Mouse (Mus musculus) forebrain, embryonic 12.5 days (tissue): ENCODE measurements around the gene Arhgef3. TPM values are rescaled to one million over a fixed set of nuclear protein-coding genes. Genes with fewer than 3 reads are reported as not detected.

ENCODE experiments used
- ATAC-seq: fragments of 200-750 bp; cut with Nextera tagmentation; 2 replicates; pipeline ENCODE4 v1.8.0; 2017; ENCODE audit warnings: moderate TSS enrichment; ENCODE audit not compliant: low FRiP score
- H3K27ac ChIP-seq: fragments of 300-500 bp; sonication (generic); 2 replicates; pipeline ENCODE4 v1.5.1; 2016; ENCODE audit warnings: mild to moderate bottlenecking
- H3K27me3 ChIP-seq: fragments of 300-500 bp; sonication (generic); 2 replicates; pipeline ENCODE4 v1.6.1; 2016; ENCODE audit warnings: mild to moderate bottlenecking
- H3K36me3 ChIP-seq: fragments of 300-500 bp; sonication (generic); replicated peaks from 2 replicates; pipeline ENCODE4 v1.6.1; 2016; ENCODE audit warnings: mild to moderate bottlenecking
- H3K4me1 ChIP-seq: fragments of 300-500 bp; sonication (generic); 2 replicates; pipeline ENCODE4 v1.6.1; 2016
- H3K4me2 ChIP-seq: fragments of 300-500 bp; sonication (generic); 2 replicates; pipeline ENCODE4 v1.6.1; 2016; ENCODE audit warnings: mild to moderate bottlenecking, moderate library complexity
- H3K4me3 ChIP-seq: fragments of 300-500 bp; sonication (generic); replicated peaks from 2 replicates; pipeline ENCODE4 v1.5.1; 2016; ENCODE audit warnings: mild to moderate bottlenecking
- H3K9ac ChIP-seq: fragments of 300-500 bp; sonication (generic); 2 replicates; pipeline ENCODE4 v1.6.1; 2016; ENCODE audit warnings: mild to moderate bottlenecking
- H3K9me3 ChIP-seq: fragments of 300-500 bp; sonication (generic); 2 replicates; pipeline ENCODE4 v1.6.1; 2016
- WGBS: fragments of 180-500 bp; shearing (Covaris S2); methylation state at CpG from one replicate; pipeline ENCODE4 v1.1.7; 2016; 5-methylcytosine and 5-hydroxymethylcytosine counted together
- polyA plus RNA-seq: library from polyadenylated mRNA; unstranded; fragments of >200 nt; fragmentation: Nextera tagmentation; extraction: Ambion mirVana; gene quantifications from 2 replicates; pipeline ENCODE4 v1.2.1, GENCODE M21; 2016

Gene Arhgef3
- polyA plus RNA-seq, 1 experiment from 2014 or later: 2.4 TPM

DNA sequence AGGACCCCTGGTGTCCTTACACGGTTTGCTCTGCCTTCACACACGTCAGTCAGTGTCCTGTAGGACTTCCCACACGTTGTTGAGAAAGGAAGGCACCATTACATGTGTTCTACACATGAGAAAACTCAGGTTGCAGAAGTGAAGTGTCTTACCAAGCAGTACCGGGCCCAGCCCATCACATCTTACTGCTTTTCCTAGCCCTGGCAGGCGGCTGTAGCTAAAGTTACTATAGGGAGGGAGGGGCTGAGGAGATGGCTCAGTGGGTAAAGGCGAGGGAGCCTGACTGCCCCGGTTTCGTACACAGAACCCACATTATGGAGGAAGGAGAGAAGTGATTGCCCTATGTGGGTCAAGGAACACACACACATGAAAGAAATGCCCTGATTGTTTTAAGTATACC lies 116.8 kb downstream of the Arhgef3 start:
- WGBS: 88% methylated on average over 8 of the region's 8 CpGs
- no peak overlapping the region for H3K4me3 ChIP-seq
- no peak for ATAC-seq

DNA sequence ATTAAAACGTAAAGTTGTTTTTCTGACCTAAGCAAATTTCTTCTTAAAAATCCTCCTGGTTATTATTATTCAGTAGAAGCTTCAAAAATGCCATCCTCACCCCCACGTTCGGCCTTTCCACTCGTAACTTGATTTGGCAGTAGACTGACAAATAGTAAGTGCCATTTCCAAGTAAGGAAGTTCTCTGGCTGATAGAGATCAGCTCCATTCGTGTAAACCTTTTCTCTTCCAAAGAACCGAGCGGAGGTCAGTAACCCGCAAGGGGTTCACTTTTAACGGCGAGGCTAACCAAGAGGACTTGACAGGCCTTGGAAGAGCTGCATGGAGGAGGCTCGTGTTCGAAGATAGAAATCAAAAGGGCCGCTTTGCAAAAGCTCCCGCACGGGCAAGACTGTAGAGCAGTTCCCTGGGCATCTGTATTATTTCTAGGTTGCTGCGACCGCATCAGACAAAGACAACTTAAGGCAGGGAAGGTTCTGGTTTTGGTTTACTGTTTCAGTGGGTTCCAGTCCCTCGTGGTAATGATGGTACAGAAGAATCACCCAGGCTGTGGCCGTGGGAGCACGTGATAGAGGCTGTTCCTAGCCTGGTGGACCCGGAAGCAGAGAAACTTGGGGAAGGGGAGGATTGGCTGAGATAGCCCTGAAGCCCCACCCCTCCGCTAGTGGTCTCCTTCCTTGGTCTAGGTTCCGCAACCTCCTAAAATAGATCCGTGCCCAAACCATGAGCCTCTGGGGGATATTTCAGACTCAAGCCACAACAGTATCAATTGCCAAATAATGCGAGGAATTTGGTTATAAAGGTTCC lies 117.5 kb downstream of the Arhgef3 start:
- 90% methylated on average over 25 of the region's 25 CpGs for whole genome bisulfite sequencing
- H3K27me3 ChIP-seq: no peaks in the 10 kb centered on the region
- no peak overlapping the region for H3K4me2 ChIP-seq
- H3K36me3 ChIP-seq: no peaks in the 10 kb centered on the region
- ATAC-seq: no peak
- H3K9me3 ChIP-seq: no peaks in the 10 kb centered on the region
- no peak overlapping the region for H3K27ac ChIP-seq
- H3K4me3 ChIP-seq: no peak overlapping the region
- no peak overlapping the region for H3K9ac ChIP-seq
- peaks cover 16% of the 10 kb centered on the region for H3K4me1 ChIP-seq

More for the DNA sequence above, 116.8 kb downstream of the Arhgef3 start:
- Histone ChIP-seq H3K36me3 (no peaks in the 10 kb centered on the region), H3K9ac (no peak overlapping the region), H3K27ac (no peak overlapping the region), H3K4me1 (peaks cover 16% of the 10 kb centered on the region), H3K9me3 (no peaks in the 10 kb centered on the region), H3K4me2 (no peak overlapping the region), H3K27me3 (no peaks in the 10 kb centered on the region)

DNA sequence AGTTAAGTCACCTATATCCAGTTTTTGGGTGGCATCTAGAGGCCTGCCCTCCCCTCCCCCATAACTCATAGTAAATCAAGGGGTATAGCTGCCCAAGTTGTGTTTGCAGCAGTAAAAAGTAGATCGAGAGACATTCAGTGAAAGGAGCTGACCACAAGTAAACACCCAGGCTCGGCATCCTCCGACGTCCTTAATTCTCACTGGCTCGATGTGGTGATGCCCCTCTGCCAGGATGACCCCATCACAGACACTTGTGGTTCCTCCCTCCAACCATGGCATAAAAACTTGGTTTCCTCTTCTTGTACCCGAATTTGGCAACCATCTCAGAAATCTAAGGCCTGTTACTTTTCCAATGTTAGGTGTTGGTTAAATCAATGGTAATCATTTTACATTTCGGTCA lies 118.4 kb downstream of the Arhgef3 start:
- no peak overlapping the region for H3K4me3 ChIP-seq
- H3K36me3 ChIP-seq: no peaks in the 10 kb centered on the region
- no peak overlapping the region for H3K9ac ChIP-seq
- no peaks in the 10 kb centered on the region for H3K9me3 ChIP-seq
- no peaks in the 10 kb centered on the region for H3K27me3 ChIP-seq
- 93% methylated on average over 7 of the region's 7 CpGs for WGBS
- ATAC-seq: no peak
- H3K4me2 ChIP-seq: no peak overlapping the region
- H3K4me1 ChIP-seq: peaks cover 16% of the 10 kb centered on the region
- H3K27ac ChIP-seq: no peak overlapping the region

DNA sequence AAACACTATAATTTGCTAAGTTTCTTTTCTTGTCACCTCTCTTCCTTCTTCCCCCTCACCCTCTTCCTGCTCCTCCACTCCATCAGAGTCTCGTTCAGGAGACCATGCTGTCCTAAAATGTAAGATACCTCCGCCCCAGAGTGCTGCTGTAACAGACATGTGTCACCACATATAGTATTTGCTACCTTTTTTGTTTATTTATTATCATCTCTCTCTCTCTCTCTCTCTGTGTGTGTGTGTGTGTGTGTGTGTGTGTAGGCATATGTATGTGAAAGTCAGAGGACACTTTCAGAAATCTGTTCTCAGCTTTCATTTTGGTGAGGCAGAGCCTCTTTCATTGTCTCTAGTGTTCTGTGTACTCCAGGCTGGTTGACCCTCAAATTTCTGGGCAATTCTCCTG lies 119.0 kb downstream of the Arhgef3 start:
- Histone ChIP-seq H3K4me3 (no peak overlapping the region), H3K27ac (no peak overlapping the region), H3K9me3 (no peaks in the 10 kb centered on the region), H3K27me3 (no peaks in the 10 kb centered on the region), H3K36me3 (no peaks in the 10 kb centered on the region), H3K4me2 (no peak overlapping the region), H3K9ac (no peak overlapping the region), H3K4me1 (peaks cover 16% of the 10 kb centered on the region)
- ATAC-seq: no peak
- 94% methylated on average over 2 of the region's 2 CpGs for WGBS

DNA sequence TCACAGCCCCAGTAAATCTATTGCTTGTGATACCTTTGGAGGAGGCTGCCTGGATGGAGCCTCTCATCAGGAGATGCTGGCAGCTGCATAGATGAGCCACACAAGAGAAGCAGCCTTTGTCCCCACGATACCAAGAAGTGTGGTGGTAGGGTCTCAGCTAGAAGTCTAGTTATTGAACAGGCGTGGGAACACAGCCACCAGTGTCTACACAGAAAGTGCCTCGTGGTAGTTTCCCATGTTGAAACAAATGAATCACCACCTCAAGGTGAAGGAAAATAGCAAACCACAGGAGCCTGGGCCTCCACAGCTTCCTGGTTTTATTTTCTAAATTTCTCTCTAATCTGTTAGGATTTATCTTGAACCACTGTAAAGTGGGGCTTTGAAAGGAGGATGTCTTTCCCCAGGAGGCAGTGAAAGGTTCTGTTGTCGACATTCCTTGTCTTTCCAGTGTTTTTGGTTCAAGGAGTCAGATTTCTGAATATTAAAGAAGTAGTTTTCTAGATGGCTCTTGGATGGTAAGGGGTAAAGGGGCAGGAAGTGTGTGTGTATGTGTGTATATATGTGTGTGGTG lies 119.7 kb downstream of the Arhgef3 start:
- Histone ChIP-seq H3K9ac (no peak overlapping the region; the same call in 1 of the 2 replicates), H3K4me1 (peaks cover 16% of the 10 kb centered on the region), H3K4me2 (no peak overlapping the region), H3K36me3 (no peaks in the 10 kb centered on the region), H3K4me3 (no peak overlapping the region), H3K27ac (no peak overlapping the region), H3K27me3 (no peaks in the 10 kb centered on the region), H3K9me3 (no peaks in the 10 kb centered on the region)
- ATAC-seq: no peak
- 77% methylated on average over 4 of the region's 4 CpGs for WGBS

DNA sequence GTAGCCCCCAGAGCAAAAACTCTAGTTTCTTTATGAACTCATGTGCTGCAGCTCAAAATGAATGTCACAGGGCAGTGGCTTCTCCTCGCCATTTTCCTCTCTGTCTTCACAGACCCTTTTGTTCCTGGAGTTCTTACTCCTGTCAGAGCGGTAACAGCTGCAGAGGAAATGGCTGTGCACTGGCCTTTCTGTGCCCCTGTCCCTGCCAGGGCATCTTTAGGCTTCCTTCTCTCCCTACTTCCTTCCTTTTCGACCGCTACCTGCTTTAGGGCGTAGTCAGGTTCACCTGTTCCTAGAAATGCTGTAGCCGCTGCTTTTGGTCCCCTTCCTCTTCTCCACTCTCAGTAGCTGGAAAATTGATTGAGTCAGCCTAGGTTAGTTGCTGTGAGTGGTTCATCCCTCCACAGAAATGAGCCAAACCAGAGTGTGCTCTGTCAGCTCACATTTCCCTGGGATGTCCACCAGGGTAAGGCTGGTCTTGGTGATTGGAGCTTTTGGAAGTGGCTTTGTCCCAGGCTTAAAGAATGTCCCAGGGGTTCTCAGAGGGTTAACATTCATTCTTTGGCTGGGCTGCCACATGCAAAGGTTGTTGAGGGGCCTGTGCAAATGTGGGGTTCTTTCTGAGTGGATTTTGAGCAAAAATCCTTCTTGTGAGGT lies 121.3 kb downstream of the Arhgef3 start:
- Histone ChIP-seq H3K9ac (no peak overlapping the region), H3K27ac (no peak overlapping the region), H3K27me3 (no peaks in the 10 kb centered on the region), H3K4me1 (peaks cover 2% of the 10 kb centered on the region), H3K4me3 (no peak overlapping the region), H3K9me3 (no peaks in the 10 kb centered on the region), H3K4me2 (no peak overlapping the region), H3K36me3 (no peaks in the 10 kb centered on the region)
- no peak for ATAC-seq
- WGBS: 75% methylated on average over 6 of the region's 6 CpGs

DNA sequence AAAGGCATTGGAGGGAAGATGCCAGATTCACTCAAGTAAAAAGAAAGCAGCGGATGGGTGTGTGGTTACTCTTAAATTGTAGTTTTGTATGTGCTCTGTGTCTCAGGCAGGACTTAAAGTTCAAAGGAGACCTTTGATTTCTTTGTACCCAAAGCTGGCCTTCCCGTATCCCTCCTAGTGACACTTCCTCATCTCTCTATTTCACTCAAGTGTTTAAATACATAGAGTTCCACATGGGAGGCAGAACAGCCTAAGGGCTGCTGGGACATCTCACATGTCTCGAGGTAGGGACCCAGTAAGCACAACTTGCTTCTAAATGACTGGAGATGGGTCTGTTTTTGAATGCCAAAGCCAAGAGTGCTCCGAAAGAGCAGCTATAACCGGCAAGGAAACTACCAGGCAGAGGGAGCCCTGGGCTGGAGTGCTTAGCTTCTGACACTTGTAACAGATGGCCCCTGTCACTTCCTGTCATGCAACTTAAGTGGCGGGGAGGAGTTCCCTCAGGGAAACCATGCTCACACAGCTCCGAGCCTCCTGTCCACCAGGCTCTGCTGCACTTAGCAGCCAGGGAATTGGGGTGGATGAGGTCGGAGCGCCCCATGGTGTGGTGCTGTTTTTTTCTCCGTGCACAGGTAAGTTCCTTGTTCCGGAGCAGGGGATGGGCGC lies 123.0 kb downstream of the Arhgef3 start:
- WGBS: 70% methylated on average over 12 of the region's 12 CpGs
- Histone ChIP-seq H3K4me3 (no peak overlapping the region), H3K9ac (no peak overlapping the region), H3K36me3 (no peaks in the 10 kb centered on the region), H3K4me2 (no peak overlapping the region), H3K27me3 (no peaks in the 10 kb centered on the region), H3K4me1 (no peaks in the 10 kb centered on the region; the same call in 1 of the 2 replicates), H3K27ac (no peak overlapping the region), H3K9me3 (no peaks in the 10 kb centered on the region)
- no peak for ATAC-seq

DNA sequence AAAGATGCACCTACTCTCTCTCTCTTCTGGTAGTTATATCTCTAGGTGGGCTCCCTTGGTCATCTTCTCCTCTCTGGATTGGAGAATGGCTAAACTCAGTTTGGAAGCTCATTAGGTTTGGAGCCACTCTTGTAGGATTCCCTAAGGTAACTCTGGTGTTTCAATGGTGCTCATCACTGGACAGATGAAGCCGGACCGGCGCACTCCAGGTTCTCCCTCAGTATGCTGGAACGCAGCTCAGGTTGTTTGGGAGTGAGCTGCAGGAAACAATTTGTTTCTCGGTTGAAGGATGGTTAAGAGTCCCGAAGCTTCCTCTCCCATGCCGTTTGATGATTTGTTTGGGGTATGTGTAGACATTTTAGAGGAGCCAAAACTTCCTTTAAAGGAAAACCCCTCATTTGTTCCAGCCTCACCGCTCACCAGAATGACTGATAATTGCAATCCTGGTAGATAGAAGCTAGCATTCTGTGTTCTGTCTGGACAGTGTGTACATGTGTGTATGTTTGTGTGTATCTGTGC lies 124.0 kb downstream of the Arhgef3 start:
- Histone ChIP-seq H3K4me3 (no peak overlapping the region), H3K27me3 (no peaks in the 10 kb centered on the region), H3K4me2 (no peak overlapping the region), H3K36me3 (no peaks in the 10 kb centered on the region), H3K9ac (no peak overlapping the region), H3K9me3 (no peaks in the 10 kb centered on the region), H3K4me1 (no peaks in the 10 kb centered on the region; the same call in 1 of the 2 replicates), H3K27ac (no peak overlapping the region)
- 93% methylated on average over 8 of the region's 8 CpGs for WGBS
- no peak for ATAC-seq

DNA sequence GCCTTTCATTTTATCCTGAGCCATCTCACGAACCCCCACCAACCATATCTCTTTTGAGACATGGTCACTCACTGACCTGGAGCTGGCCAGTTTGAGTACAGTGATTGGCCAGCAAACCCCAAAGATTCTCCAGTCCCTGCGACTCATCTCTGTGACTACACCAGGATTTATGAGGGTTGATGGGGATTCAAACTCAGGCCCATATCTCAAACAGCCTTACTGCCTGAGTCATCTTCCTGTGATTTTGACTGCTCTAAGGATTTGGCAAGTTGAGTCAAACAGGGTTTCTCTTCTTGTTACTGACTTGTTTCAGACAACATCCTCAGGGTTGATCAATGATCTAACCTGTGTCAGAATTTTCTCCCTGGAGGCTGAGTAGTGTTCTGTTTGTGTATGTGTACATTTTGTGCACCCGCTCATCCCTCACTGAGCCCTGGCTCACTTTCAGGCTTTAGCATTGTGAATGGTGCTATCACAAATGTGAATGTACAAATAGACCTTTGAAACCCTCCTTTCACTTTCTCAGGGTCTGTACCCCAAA lies 124.9 kb downstream of the Arhgef3 start:
- no peak overlapping the region for H3K27ac ChIP-seq
- 92% methylated on average over 3 of the region's 3 CpGs for WGBS

DNA sequence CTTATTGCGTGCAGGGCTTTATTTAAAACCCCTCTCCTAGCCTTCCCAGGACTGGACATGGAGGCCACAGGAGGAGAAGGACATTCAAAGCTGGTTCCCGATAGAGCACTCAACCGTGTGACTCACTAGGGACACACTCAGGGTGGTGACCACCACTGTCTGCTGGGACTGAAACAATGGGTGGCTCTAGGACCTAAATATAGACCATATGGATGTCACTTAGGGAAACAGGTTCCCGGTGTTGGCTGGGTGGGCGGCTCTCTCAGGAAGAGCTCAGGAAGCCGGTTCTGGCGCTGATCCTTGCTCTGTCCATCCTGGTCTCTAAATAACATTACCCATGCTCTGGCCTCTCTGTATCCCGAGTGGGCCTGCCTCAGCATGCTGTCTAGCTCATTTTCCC lies 127.6 kb downstream of the Arhgef3 start:
- no peak overlapping the region for H3K9ac ChIP-seq
- no peak overlapping the region for H3K4me3 ChIP-seq
- H3K36me3 ChIP-seq: no peaks in the 10 kb centered on the region
- no peaks in the 10 kb centered on the region for H3K9me3 ChIP-seq
- no peak overlapping the region for H3K4me2 ChIP-seq
- no peaks in the 10 kb centered on the region for H3K27me3 ChIP-seq
- WGBS: 88% methylated on average over 8 of the region's 8 CpGs
- ATAC-seq: no peak
- no peaks in the 10 kb centered on the region; the same call in 1 of the 2 replicates for H3K4me1 ChIP-seq
- H3K27ac ChIP-seq: no peak overlapping the region

More for the DNA sequence above, 124.9 kb downstream of the Arhgef3 start:
- no peaks in the 10 kb centered on the region for H3K36me3 ChIP-seq
- no peaks in the 10 kb centered on the region for H3K27me3 ChIP-seq
- H3K4me3 ChIP-seq: no peak overlapping the region
- no peak for ATAC-seq
- no peaks in the 10 kb centered on the region for H3K9me3 ChIP-seq
- H3K9ac ChIP-seq: no peak overlapping the region
- H3K4me2 ChIP-seq: no peak overlapping the region
- H3K4me1 ChIP-seq: no peaks in the 10 kb centered on the region; the same call in 1 of the 2 replicates

DNA sequence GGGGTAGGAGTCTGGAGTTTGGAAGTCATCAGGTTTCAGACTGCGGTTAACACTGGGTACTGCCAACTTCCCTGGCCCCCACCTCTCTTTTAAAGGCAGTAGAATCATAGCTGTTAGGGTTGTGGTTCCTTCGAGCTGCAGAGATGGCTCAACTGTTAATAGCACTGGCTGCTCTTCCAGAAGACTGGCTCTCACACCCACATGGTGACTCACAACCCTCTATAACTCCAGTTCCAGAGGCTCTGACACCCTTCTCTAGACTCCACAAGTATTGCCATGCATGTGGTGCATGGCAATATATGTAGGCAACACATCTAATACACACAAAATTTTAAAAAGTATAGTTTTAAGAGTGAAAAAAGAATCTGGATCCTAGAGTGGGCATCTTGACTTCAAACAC lies 128.1 kb downstream of the Arhgef3 start:
- H3K4me3 ChIP-seq: no peak overlapping the region
- H3K9me3 ChIP-seq: no peaks in the 10 kb centered on the region
- no peak overlapping the region for H3K27ac ChIP-seq
- ATAC-seq: no peak
- no peaks in the 10 kb centered on the region for H3K4me1 ChIP-seq
- H3K4me2 ChIP-seq: no peak overlapping the region
- no peak overlapping the region for H3K9ac ChIP-seq
- H3K27me3 ChIP-seq: no peaks in the 10 kb centered on the region
- whole genome bisulfite sequencing: 92% methylated on average over 2 of the region's 2 CpGs
- no peaks in the 10 kb centered on the region for H3K36me3 ChIP-seq

DNA sequence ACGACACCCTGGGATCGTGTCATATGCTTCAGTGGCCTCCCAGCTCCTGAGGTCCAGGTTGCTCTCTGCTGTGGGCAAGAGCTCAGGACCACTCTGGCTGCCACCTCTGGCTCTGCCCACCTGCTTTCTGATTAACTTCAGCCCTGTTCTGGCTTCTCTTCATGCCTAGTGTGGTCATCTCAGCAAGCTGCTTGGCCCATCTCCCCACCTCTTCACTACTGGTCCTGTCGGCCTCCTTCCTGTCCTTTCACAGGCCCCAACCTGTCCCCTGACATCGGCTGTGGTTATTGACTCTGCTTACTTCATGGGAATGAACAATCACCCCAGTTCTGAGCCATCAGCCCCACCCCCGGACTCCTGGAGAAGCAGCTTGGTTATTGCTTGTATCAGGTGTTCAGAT lies 128.9 kb downstream of the Arhgef3 start:
- WGBS: 87% methylated on average over 5 of the region's 5 CpGs
- Histone ChIP-seq H3K4me2 (no peak overlapping the region), H3K27me3 (no peaks in the 10 kb centered on the region), H3K9ac (no peak overlapping the region), H3K4me1 (no peaks in the 10 kb centered on the region), H3K36me3 (no peaks in the 10 kb centered on the region), H3K4me3 (no peak overlapping the region), H3K9me3 (no peaks in the 10 kb centered on the region), H3K27ac (no peak overlapping the region)
- no peak for ATAC-seq
